Mouse (Mus musculus) ES-CJ7 (cell line): Measurements from ENCODE around the gene Tcf12.

Experiments
- DNase-seq: peaks from one replicate; pipeline ENCODE4 v3.0.0; 2011; ENCODE audit warnings: low read depth, low spot score

Gene Tcf12

GRCm38 (mm10) chr9:71982826-71983225 lies 128.8 kb downstream of the Tcf12 start:
- no peak for DNase-seq

GRCm38 (mm10) chr9:71981071-71981470 lies 130.6 kb downstream of the Tcf12 start:
- DNase-seq, result no peak

GRCm38 (mm10) chr9:71980579-71980978 lies 131.1 kb downstream of the Tcf12 start:
- DNase-seq, result no peak

DNA sequence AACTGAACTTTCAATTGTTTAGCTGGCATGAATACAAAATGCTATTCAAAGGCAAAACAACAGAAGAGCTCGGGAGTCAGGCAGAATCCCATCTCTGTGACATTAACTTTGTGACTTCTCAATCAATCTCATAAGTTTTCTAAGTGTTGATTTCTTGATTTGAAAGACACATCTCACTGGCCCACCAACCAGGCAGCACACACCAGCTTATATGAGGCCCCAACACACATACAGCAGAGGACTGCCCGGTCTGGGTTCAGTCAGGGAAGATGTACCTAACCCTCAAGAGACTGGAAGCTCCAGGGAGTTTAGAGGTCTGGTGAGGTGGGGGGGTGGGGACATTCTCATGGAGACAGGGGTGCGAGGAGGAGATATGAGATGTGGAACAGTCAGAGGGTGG lies 132.8 kb downstream of the Tcf12 start:
- DNase-seq, result no peak

GRCm38 (mm10) chr9:71976034-71976433 lies 135.6 kb downstream of the Tcf12 start:
- DNase-seq, result no peak

GRCm38 (mm10) chr9:71975141-71975540 lies 136.5 kb downstream of the Tcf12 start:
- no peak for DNase-seq

- DNase-seq, result no peak
Measured at GRCm38 (mm10) chr9:71974541-71974959, 137.1 kb downstream of the Tcf12 start.

GRCm38 (mm10) chr9:71964039-71964438 lies 147.6 kb downstream of the Tcf12 start:
- no peak for DNase-seq

- DNase-seq, result no peak
Measured at GRCm38 (mm10) chr9:71960026-71960396, 151.7 kb downstream of the Tcf12 start.

GRCm38 (mm10) chr9:71959259-71960025 lies 152.2 kb downstream of the Tcf12 start:
- DNase-seq, result no peak

- DNase-seq, result no peak
Measured at GRCm38 (mm10) chr9:71953217-71953616, 158.5 kb downstream of the Tcf12 start.

DNA sequence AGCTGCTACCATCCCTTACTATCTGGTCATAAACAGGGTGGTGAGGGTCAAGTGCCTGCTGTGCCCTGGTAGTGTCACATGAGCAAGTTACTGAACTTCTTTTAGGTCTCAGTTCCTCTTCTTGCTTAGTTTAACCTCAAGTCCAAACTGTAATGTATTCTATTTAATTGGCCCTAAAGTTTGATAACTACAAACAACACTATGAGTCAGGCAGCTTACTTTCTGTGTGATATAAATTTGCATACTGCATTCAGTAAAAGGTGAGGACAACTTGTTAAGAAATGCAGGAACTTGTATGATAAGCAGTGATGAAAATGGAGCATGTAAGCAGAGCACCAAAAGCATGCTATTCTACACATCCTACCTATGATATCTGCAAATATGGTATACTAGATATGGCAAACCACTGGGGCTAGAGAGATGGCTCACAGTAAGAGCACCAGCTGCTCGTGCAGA lies 159.0 kb downstream of the Tcf12 start:
- DNase-seq, result no peak

DNA sequence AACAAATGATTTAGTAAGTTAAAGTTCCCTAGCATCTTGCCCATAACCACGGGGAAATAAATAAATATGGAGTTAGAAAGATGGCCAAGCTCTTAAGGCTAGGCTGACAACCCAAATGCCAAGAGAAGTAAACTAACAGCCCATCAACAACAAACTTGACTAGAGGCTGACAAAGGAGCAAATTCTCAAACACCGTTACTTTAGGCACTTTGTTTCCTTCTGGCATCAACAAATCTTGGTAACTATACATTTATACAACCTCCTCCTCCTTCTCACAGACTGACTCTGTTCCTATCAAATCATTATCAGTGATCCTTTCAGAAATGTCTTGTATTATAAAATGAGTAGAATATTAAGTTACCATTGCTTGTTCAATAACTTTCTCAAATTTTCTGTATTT lies 159.7 kb downstream of the Tcf12 start:
- DNase-seq, result no peak

DNA sequence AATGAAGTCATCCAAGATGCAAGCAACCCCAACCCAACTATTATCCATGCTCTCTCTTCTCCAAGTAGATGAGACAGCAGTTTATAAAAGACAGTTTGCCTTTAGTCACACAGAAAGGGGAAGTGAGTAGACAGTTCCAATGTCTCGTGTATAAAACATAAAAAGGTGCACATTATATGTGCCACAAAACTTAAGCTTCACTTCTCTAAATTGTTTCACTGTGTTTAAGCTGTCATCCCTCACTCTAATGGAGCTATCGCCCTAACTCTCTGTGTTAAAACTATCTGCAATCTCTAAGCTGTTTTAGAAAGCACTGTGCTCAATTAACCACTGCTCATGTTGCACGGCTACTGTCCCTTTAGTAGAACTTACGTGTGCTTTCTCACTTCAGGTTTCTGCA lies 160.3 kb downstream of the Tcf12 start:
- DNase-seq, result no peak

GRCm38 (mm10) chr9:71944801-71945200 lies 166.9 kb downstream of the Tcf12 start:
- no peak for DNase-seq

- DNase-seq, result no peak
Measured at GRCm38 (mm10) chr9:71942424-71942823, 169.2 kb downstream of the Tcf12 start.

DNA sequence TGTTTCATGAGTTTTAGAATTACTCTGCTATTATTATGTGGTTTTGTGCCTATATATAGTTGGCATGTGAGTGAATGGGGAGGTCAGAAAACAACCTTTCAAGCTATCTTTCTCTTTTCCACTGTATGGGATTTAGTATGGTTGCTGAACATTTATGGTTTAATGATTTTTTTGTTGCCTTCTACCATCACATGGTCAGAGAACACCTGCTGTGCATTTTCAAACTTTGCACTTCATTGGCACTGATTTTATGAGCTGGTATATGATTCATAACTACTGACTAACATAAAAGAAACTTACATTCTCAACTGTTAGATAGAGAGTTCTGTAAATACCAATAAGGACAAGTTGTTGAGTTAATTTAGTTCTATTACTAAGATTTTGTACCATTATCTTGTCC lies 171.7 kb downstream of the Tcf12 start:
- DNase-seq, result no peak

GRCm38 (mm10) chr9:71936199-71936598 lies 175.5 kb downstream of the Tcf12 start:
- no peak for DNase-seq

GRCm38 (mm10) chr9:71934833-71935232 lies 176.8 kb downstream of the Tcf12 start:
- no peak for DNase-seq

- no peak for DNase-seq
Measured at GRCm38 (mm10) chr9:71931965-71932364, 179.7 kb downstream of the Tcf12 start.

DNA sequence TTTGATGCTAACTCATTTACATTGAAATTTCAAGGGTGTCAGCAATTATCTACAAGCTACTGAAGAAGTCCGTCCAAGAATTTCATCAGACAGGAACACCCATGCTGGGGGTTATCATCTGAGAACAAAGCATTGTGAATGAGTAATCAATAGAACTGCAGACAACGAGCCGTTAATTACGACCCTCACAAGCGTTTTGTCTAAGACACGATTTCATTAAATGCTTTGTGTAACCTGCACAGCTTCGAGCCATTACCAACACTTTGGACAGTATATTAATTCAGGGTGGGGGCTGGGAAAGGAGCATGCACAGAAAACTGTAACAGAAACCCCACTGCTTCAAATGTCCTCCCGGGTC lies 180.3 kb downstream of the Tcf12 start:
- no peak for DNase-seq

DNA sequence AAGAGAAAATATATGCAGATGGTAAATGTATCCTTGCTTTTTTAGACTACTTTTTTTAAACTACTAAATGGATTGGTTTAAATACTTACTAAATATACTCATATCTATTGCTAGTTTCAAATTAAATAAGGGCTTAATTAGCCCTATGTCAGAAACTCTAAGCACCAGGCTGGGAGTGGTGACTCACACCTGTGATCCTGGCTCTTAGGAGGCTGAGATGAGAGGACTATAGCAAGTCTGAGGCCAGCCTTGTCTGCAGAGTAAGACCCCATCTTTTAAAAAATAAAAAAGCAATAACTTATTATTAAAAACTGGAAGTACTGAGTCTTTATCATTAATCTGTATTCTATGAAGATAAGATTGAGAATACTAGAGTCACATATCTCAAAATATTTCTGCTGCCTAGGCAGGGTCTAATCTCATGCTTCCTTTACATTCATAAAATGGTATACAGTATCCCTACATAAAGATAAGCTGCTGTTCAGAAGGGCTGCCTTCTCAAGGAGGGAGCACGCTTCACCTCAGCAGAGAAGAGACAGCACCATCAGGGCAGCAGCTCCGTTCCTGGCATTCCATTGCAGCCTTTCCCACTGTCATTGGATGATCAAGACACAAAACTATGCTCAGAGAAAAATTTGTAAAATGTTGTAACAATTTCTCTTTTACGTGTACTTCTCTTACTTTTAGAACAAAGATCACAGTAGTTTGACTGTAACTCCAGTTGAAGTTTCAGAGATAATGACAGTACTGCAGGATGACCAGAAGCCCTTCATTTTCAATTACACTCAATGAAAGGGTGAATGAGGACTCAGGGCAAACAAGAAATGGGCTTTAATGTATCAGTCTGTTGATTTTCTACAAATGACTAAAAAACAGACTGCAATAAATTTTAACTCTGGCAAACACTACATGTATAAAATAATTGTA lies 181.0 kb downstream of the Tcf12 start:
- DNase-seq, result no peak

GRCm38 (mm10) chr9:71916662-71916953 lies 195.1 kb downstream of the Tcf12 start:
- no peak for DNase-seq
